Mouse (Mus musculus) bone marrow macrophage, adult 2 months (primary cell): ENCODE data around the gene Rnf121.

Experiments
- CTCF ChIP-seq: IDR thresholded peaks from 2 replicates; pipeline ENCODE4 v1.5.1; 2012; ENCODE audit warnings: low read depth, mild to moderate bottlenecking, low read length, moderate library complexity
- POLR2A ChIP-seq: IDR thresholded peaks from 2 replicates; pipeline ENCODE4 v1.6.1; 2012; ENCODE audit warnings: mild to moderate bottlenecking, low read depth, low read length, borderline replicate concordance

GRCm38 (mm10) chr7:101985081-101985480, 80.2 kb downstream of the Rnf121 start:
- TF ChIP-seq POLR2A (no peak), CTCF (no peak)
